Mouse (Mus musculus) lung, embryonic 16.5 days (tissue): Measurements from ENCODE around the gene Gdf2. TPM values are rescaled to one million over a fixed set of nuclear protein-coding genes. Genes with fewer than 3 reads are reported as not detected.

Experiments used
- ATAC-seq: fragments of 200-750 bp; cut with Nextera tagmentation; 2 replicates; pipeline ENCODE4 v1.8.0; 2017; ENCODE audit warnings: low read depth, mild to moderate bottlenecking, moderate library complexity
- H3K27ac ChIP-seq: fragments of 300-500 bp; sonication (generic); 2 replicates; pipeline ENCODE4 v1.5.1; 2014; ENCODE audit warnings: mild to moderate bottlenecking, control low read depth, low read length
- H3K27me3 ChIP-seq: fragments of 300-500 bp; sonication (generic); 2 replicates; pipeline ENCODE4 v1.6.1; 2014; ENCODE audit warnings: low read depth, low read length, mixed read lengths; ENCODE audit not compliant: control insufficient read depth, insufficient read depth
- H3K36me3 ChIP-seq: fragments of 300-500 bp; sonication (generic); 2 replicates; pipeline ENCODE4 v1.6.1; 2014; ENCODE audit warnings: low read length; ENCODE audit not compliant: control insufficient read depth, insufficient read depth
- H3K4me1 ChIP-seq: fragments of 300-500 bp; sonication (generic); replicated peaks from 2 replicates; pipeline ENCODE4 v1.6.1; 2014; ENCODE audit warnings: low read length, mixed read lengths; ENCODE audit not compliant: control insufficient read depth, insufficient read depth
- H3K4me2 ChIP-seq: fragments of 300-500 bp; sonication (generic); 2 replicates; pipeline ENCODE4 v1.6.1; 2014; ENCODE audit warnings: low read depth, low read length, control low read depth
- H3K4me3 ChIP-seq: fragments of 300-500 bp; sonication (generic); 2 replicates; pipeline ENCODE4 v1.5.1; 2014; ENCODE audit warnings: mild to moderate bottlenecking, low read length, control low read depth
- H3K9ac ChIP-seq: fragments of 300-500 bp; sonication (generic); 2 replicates; pipeline ENCODE4 v1.6.1; 2014; ENCODE audit warnings: low read length, control low read depth
- H3K9me3 ChIP-seq: fragments of 300-500 bp; sonication (generic); 2 replicates; pipeline ENCODE4 v1.6.1; 2016; ENCODE audit warnings: low read length; ENCODE audit not compliant: control insufficient read depth
- WGBS: fragments of 180-500 bp; shearing (Covaris S2); extraction: QIAGEN DNeasy Blood & Tissue Kit; methylation state at CpG from one replicate; pipeline ENCODE4 v1.1.7; 2014; 5-methylcytosine and 5-hydroxymethylcytosine counted together
- polyA plus RNA-seq: library from polyadenylated mRNA; unstranded; fragments of >200 nt; fragmentation: Nextera tagmentation; extraction: Ambion mirVana; gene quantifications from 2 replicates; pipeline ENCODE4 v1.2.1, GENCODE M21; 2015

Gene Gdf2
- polyA plus RNA-seq, 1 experiment from 2014 or later: 0.08 TPM

DNA sequence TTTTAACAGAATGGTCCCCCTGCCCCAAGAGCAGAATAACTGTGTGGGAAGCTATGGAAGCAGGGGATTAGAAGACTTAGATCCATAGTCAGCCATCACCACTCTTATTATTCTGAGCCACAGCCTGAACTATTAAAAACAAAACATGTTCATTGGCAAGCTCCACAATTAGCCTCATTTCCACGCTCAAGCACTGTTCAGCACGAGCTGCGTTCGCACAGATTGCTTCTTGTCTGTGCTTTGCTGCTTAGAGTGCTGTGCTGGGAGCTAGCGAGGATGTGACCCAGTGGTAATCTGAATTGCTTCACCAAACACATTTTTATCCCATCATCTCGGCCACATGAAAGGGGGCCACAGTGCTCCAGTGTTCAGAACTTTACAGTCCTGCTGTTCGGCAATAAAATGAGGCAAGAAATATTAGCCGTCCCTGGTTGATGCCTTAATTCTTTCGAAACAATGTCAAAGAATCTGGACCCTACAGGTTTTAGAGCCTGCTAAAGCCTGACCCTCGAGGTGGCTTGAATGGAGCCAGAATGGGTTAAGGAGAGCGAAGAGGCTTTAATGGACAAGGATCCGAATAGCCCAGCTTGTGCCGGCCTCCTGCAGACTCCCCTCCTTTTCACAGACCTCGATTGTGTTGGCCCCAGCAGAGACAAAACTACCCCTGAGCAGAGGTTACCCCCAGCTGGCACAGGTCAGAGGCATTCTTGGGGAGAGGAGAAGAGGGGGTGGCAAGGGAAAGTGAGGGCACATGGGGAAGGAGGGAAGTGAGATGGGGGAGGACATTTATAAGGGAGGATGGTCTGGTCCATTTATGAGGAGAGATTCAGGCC is 19.9 kb upstream of the Gdf2 start:
- Histone ChIP-seq H3K9me3 (no peaks in the 10 kb centered on the region), H3K27me3 (peaks cover 44% of the 10 kb centered on the region), H3K4me1 (peaks cover 8% of the 10 kb centered on the region), H3K27ac (no peak overlapping the region), H3K4me2 (no peak overlapping the region), H3K4me3 (no peak overlapping the region), H3K9ac (no peak overlapping the region), H3K36me3 (no peaks in the 10 kb centered on the region)
- WGBS: 51% methylated on average over 14 of the region's 14 CpGs
- ATAC-seq: no peak

GRCm38 (mm10) chr14:33922771-33923167 is 18.1 kb upstream of the Gdf2 start:
- Histone ChIP-seq H3K9me3 (no peaks in the 10 kb centered on the region), H3K36me3 (no peaks in the 10 kb centered on the region), H3K4me2 (peak overlapping the region; percentile 90), H3K4me1 (peaks cover 8% of the 10 kb centered on the region), H3K27me3 (peaks cover 48% of the 10 kb centered on the region), H3K27ac (no peak overlapping the region), H3K9ac (no peak overlapping the region), H3K4me3 (peak overlapping the region; percentile 53)
- ATAC-seq: no peak
- WGBS: 17% methylated on average over 8 of the region's 8 CpGs

GRCm38 (mm10) chr14:33923168-33924070 is 17.4 kb upstream of the Gdf2 start, which contains the start of gene Gdf10:
Gene Gdf10 (plus strand): TSS chr14:33923587.
- H3K4me3 ChIP-seq: peak within 1 kb of the TSS; percentile 53
- peaks cover 8% of the 10 kb centered on the region for H3K4me1 ChIP-seq
- H3K9ac ChIP-seq: peak within 1 kb of the TSS; percentile 56
- H3K4me2 ChIP-seq: peak within 1 kb of the TSS; percentile 90
- no peak within 1 kb of the TSS for H3K27ac ChIP-seq
- peak; percentile 73 for ATAC-seq
- whole genome bisulfite sequencing: 1% methylated on average over 62 of the region's 85 CpGs
- no peaks in the 10 kb centered on the region for H3K9me3 ChIP-seq
- H3K36me3 ChIP-seq: no peaks in the 10 kb centered on the region
- H3K27me3 ChIP-seq: peaks cover 48% of the 10 kb centered on the region

DNA sequence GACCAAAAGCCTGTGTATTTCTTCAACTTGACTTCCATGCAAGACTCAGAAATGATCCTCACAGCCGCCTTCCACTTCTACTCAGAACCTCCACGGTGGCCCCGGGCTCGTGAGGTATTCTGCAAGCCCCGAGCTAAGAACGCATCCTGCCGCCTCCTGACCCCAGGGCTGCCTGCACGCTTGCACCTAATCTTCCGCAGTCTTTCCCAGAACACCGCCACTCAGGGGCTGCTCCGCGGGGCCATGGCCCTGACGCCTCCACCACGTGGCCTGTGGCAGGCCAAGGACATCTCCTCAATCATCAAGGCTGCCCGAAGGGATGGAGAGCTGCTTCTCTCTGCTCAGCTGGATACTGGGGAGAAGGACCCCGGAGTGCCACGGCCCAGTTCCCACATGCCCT is 9.0 kb upstream of the Gdf2 start:
- ATAC-seq: no peak
- WGBS: 27% methylated on average over 17 of the region's 17 CpGs

GRCm38 (mm10) chr14:33932935-33933703 is 7.7 kb upstream of the Gdf2 start:
- H3K4me1 ChIP-seq: no peaks in the 10 kb centered on the region
- H3K9ac ChIP-seq: no peak overlapping the region
- 55% methylated on average over 10 of the region's 10 CpGs for WGBS
- H3K36me3 ChIP-seq: no peaks in the 10 kb centered on the region
- no peaks in the 10 kb centered on the region for H3K9me3 ChIP-seq
- H3K4me3 ChIP-seq: no peak overlapping the region
- H3K27me3 ChIP-seq: peaks cover 26% of the 10 kb centered on the region
- H3K4me2 ChIP-seq: no peak overlapping the region
- ATAC-seq: peak; percentile 41; the same call in 1 of the 2 replicates
- no peak overlapping the region for H3K27ac ChIP-seq

More for the DNA sequence above, 9.0 kb upstream of the Gdf2 start:
- H3K9ac ChIP-seq: no peak overlapping the region
- no peaks in the 10 kb centered on the region for H3K9me3 ChIP-seq
- peaks cover 26% of the 10 kb centered on the region for H3K27me3 ChIP-seq
- H3K36me3 ChIP-seq: no peaks in the 10 kb centered on the region
- H3K27ac ChIP-seq: no peak overlapping the region
- H3K4me2 ChIP-seq: no peak overlapping the region
- H3K4me1 ChIP-seq: no peaks in the 10 kb centered on the region
- H3K4me3 ChIP-seq: no peak overlapping the region

- H3K27ac ChIP-seq: no peak overlapping the region
- H3K4me3 ChIP-seq: no peak overlapping the region
- no peak overlapping the region for H3K9ac ChIP-seq
- no peaks in the 10 kb centered on the region for H3K9me3 ChIP-seq
- WGBS: 35% methylated on average over 5 of the region's 5 CpGs
- peaks cover 26% of the 10 kb centered on the region for H3K27me3 ChIP-seq
- no peaks in the 10 kb centered on the region for H3K4me1 ChIP-seq
- no peak overlapping the region for H3K4me2 ChIP-seq
- no peaks in the 10 kb centered on the region for H3K36me3 ChIP-seq
- no peak; the same call in 1 of the 2 replicates for ATAC-seq
Measured at GRCm38 (mm10) chr14:33933778-33934317, 7.0 kb upstream of the Gdf2 start.

GRCm38 (mm10) chr14:33939117-33939516 is 1.7 kb upstream of the Gdf2 start:
- H3K36me3 ChIP-seq: no peaks in the 10 kb centered on the region
- ATAC-seq: peak; percentile 45; the same call in 1 of the 2 replicates
- peak overlapping the region; percentile 33 for H3K4me2 ChIP-seq
- no peaks in the 10 kb centered on the region for H3K9me3 ChIP-seq
- WGBS: 31% methylated on average over 9 of the region's 9 CpGs
- peak overlapping the region; percentile 24; the same call in 1 of the 2 replicates for H3K4me3 ChIP-seq
- 0 out of 2 replicates have a peak overlapping the region, but pooled peaks have one; percentile 37 for H3K9ac ChIP-seq
- no peaks in the 10 kb centered on the region for H3K4me1 ChIP-seq
- no peak overlapping the region for H3K27ac ChIP-seq
- peaks cover 3% of the 10 kb centered on the region; the same call in 1 of the 2 replicates for H3K27me3 ChIP-seq

DNA sequence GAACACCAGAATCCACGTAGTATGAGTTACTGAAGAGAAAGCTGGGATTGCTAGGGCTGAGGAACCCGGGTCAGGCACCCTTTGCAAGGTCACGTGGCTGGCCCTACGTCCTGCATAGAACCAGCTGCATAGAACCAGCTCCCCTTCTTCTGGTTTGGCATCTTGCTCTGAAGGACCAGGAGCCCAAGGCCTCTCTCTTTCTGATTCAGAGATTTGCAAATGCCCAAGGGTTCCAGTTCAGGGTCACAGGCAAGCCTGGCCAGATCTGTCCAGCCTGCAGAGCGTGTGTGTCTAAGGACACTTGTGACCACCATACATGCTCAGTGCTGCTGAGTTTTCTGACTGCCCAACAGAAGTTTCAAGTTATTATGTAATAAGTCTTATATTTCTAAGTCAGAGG is 1.4 kb downstream of the Gdf2 start:
- Histone ChIP-seq H3K4me1 (no peaks in the 10 kb centered on the region), H3K27me3 (no peaks in the 10 kb centered on the region), H3K9ac (no peak overlapping the region), H3K4me2 (no peak overlapping the region), H3K4me3 (no peak overlapping the region), H3K36me3 (no peaks in the 10 kb centered on the region), H3K27ac (no peak overlapping the region), H3K9me3 (no peaks in the 10 kb centered on the region)
- no peak for ATAC-seq
- WGBS: 58% methylated on average over 5 of the region's 5 CpGs
